ENCODE assay signal across 20 mouse cellular contexts in the genomic region with DNA sequence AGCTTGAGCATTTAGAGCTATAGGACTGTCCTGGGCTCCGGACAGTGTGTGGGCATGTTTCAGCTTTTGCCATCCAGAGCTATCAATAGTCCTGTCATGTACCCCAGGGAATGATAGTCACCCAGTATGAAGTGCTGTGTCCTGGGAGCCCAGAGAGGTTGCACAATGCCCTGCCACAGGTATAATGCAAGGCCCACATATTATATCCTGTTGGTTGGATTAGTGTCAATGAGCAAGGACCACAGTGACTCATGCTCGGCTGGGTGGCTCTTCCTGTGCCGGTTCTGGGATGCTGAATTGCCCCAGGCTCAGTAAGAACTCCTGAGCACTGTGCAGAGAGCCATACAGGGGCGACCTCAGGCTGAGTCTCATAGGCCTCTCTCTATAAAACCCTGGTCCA. TPM values are rescaled to one million over a fixed set of nuclear protein-coding genes. Genes with fewer than 3 reads are reported as not detected.
DNase-seq lines count a peak whose midpoint lies in the region; TF ChIP-seq lines count a peak whose summit lies in the region.
"Had no signal": no experiment of that assay in that cellular context is flagged by ENCODE, and none has a peak within 500 bp of the region (broad histone marks: within the 10 kb centered on the region; RNA-seq: fewer than 3 reads in every experiment).

No protein-coding gene starts in this region.

- H3K36me3 ChIP-seq in C2C12 (ENCODE audit: control insufficient read depth, insufficient read depth), result no peaks in the 10 kb centered on the region
- H3K36me3 ChIP-seq in myocyte (ENCODE audit: control insufficient read depth, insufficient read depth), result no peaks in the 10 kb centered on the region
- H3K36me3 ChIP-seq: embryonic facial prominence, embryonic 10.5 days; embryonic facial prominence, embryonic 12.5 days; forebrain, embryonic 15.5 days had no signal

- no peak for TF ChIP-seq POLR2A in myocyte (IDR thresholded peaks at IDR 0.05; ENCODE audit: insufficient read length, low read depth)

- H3K79me3 ChIP-seq in C2C12 (ENCODE audit: low read depth), result no peaks in the 10 kb centered on the region

- no peak for TF ChIP-seq CTCF in C2C12 (IDR thresholded peaks at IDR 0.05; ENCODE audit: control insufficient read depth, insufficient read depth, insufficient read length)

- H3K4me3 ChIP-seq in C2C12 (ENCODE audit: insufficient read depth, poor library complexity, severe bottlenecking), result no peak overlapping the region
- H3K4me3 ChIP-seq in myocyte, result no peak overlapping the region
- H3K4me3 ChIP-seq: embryonic facial prominence, embryonic 10.5 days; embryonic facial prominence, embryonic 12.5 days; forebrain, embryonic 13.5 days; forebrain, embryonic 15.5 days had no signal

- H3ac ChIP-seq in C2C12 (ENCODE audit: control insufficient read depth, insufficient read length, low read depth) (no peak overlapping the region), myocyte (ENCODE audit: control insufficient read depth, insufficient read length) (no peak overlapping the region)

- H3K79me2 ChIP-seq in C2C12 (ENCODE audit: control insufficient read depth, insufficient read depth), result no peaks in the 10 kb centered on the region
- no peaks in the 10 kb centered on the region for H3K79me2 ChIP-seq in myocyte (ENCODE audit: control insufficient read depth, insufficient read depth)

- peak; percentile 67 for DNase-seq in 3T3-L1 (ENCODE audit: low read depth, low spot score)
- peak; percentile 25 for DNase-seq in NIH3T3 (ENCODE audit: low read depth)
- DNase-seq in gastrocnemius, adult 8-10 months (ENCODE audit: low spot score in 2 of 2), result no peak
- no peak for DNase-seq in frontal cortex, postnatal 10 days (ENCODE audit: low spot score in 2 of 2)
- DNase-seq in c-Kit-positive CD71-positive TER-119-positive erythroid progenitor cells, embryonic 14.5 days (ENCODE audit: low spot score), result no peak
- no peak for DNase-seq in frontal cortex, postnatal 14 days (ENCODE audit: low spot score in 2 of 2)
- DNase-seq: adrenal gland, adult 2 months; adrenal gland, postnatal 10 days; adrenal gland, postnatal 25 days; B cell, adult 2 months; cerebellum, adult 11-12 months; cerebellum, adult 2 months; cerebellum, adult 9-10 months; cerebellum, postnatal 25 days had no signal

- no peak overlapping the region for H3K4me2 ChIP-seq in myocyte (ENCODE audit: low read depth)
- H3K4me2 ChIP-seq: embryonic facial prominence, embryonic 12.5 days; forebrain, embryonic 13.5 days; forebrain, embryonic 15.5 days had no signal

- H3K27me3 ChIP-seq in C2C12 (ENCODE audit: control insufficient read depth, insufficient read depth, insufficient read length) (no peaks in the 10 kb centered on the region), myocyte (ENCODE audit: control insufficient read depth, insufficient read depth, insufficient read length) (no peaks in the 10 kb centered on the region)
- H3K27me3 ChIP-seq: embryonic facial prominence, embryonic 12.5 days; forebrain, embryonic 13.5 days; forebrain, embryonic 15.5 days had no signal

TF ChIP-seq in C2C12, 6 proteins besides CTCF, POLR2A, EP300 and RAD21:
- TF ChIP-seq MYOD1 (IDR thresholded peaks at IDR 0.05; ENCODE audit: control insufficient read depth, insufficient read length, low read depth) (no peak), CEBPB (IDR thresholded peaks at IDR 0.05; ENCODE audit: low read depth) (peak; percentile 94)

TF ChIP-seq in myocyte, 11 proteins besides CTCF, POLR2A, EP300 and RAD21:
- TF ChIP-seq CEBPB (IDR thresholded peaks at IDR 0.05; ENCODE audit: insufficient read depth, poor library complexity, severe bottlenecking) (peak; percentile 53; the same call in 1 of the 2 replicates), E2F4 (IDR thresholded peaks at IDR 0.05; ENCODE audit: insufficient read depth) (no peak)

RNA-seq across cellular contexts. Expression of gene Ccnd1, which starts 54.5 kb away (rescaled TPM):
- polyA plus RNA-seq in C2C12 (2012; fragmentation: generic; extraction: Trizol) (196 TPM), myocyte (2012; fragmentation: generic; extraction: Trizol) (36.6 TPM)
- 1 to 10 TPM; 2.3 to 6.9 (median 4.0) TPM for total RNA-seq in gastrocnemius, adult 8-10 months (2022)

Comparison
In these comparisons a context has a peak if more than half of its experiments do, and no peak if none do; other contexts are left out.
1. DNase-seq: peak in 3T3-L1 (single experiment) and NIH3T3 (single experiment); none in gastrocnemius, adult 8-10 months (0 of 2), frontal cortex, postnatal 10 days (0 of 2), c-Kit-positive CD71-positive TER-119-positive erythroid progenitor cells, embryonic 14.5 days (single experiment) and frontal cortex, postnatal 14 days (0 of 2).